Mouse (Mus musculus) activated CD4-positive, CD25-positive, alpha-beta regulatory T cell, adult 4 months (primary cell): ENCODE data around the gene Comtd1. TPM values are rescaled to one million over a fixed set of nuclear protein-coding genes. Genes with fewer than 3 reads are reported as not detected.

Source experiments
- ATAC-seq: one replicate; pipeline ENCODE4 v1.8.0; 2017
- polyA plus RNA-seq, 2 experiments: library from polyadenylated mRNA; unstranded; fragments of 100-300 nt; shearing (Covaris generic); gene quantifications; one replicate each; pipeline ENCODE4 v1.2.1; 2017

Gene Comtd1
- polyA plus RNA-seq, 2 experiments from 2014 or later: 17.4 to 27.6 TPM

GRCm38 (mm10) chr14:21802543-21803206, 46.1 kb downstream of the Comtd1 start:
- no peak for ATAC-seq

- no peak for ATAC-seq
Measured at GRCm38 (mm10) chr14:21801624-21802023, 47.2 kb downstream of the Comtd1 start.

GRCm38 (mm10) chr14:21800641-21801040, 48.1 kb downstream of the Comtd1 start:
- no peak for ATAC-seq

Other genes starting within 250 kb of the Comtd1 start
- not detected for gene Dupd1, start 134.4 kb downstream of the Comtd1 start, polyA plus RNA-seq
- 1 to 10 TPM; 4.0 to 5.1 TPM for gene Samd8, start 98.4 kb downstream of the Comtd1 start, polyA plus RNA-seq
- gene Dusp13, start 97.8 kb downstream of the Comtd1 start, polyA plus RNA-seq: not detected
- 100 to 1,000 TPM; 247 to 248 TPM for gene Vdac2, start 23.7 kb downstream of the Comtd1 start, polyA plus RNA-seq
- gene Zfp503, start 140.6 kb upstream of the Comtd1 start, polyA plus RNA-seq: not detected
- gene Lrmda, start 170.7 kb upstream of the Comtd1 start, polyA plus RNA-seq: not detected